Mouse (Mus musculus): Measurements from ENCODE around the gene Lamp2.
"Not testable (repeated sequence)": the region's sequence is repeated elsewhere in the genome, so short reads cannot be mapped to it uniquely, and the experiment has no call there.

Lamp2 gene

DNA sequence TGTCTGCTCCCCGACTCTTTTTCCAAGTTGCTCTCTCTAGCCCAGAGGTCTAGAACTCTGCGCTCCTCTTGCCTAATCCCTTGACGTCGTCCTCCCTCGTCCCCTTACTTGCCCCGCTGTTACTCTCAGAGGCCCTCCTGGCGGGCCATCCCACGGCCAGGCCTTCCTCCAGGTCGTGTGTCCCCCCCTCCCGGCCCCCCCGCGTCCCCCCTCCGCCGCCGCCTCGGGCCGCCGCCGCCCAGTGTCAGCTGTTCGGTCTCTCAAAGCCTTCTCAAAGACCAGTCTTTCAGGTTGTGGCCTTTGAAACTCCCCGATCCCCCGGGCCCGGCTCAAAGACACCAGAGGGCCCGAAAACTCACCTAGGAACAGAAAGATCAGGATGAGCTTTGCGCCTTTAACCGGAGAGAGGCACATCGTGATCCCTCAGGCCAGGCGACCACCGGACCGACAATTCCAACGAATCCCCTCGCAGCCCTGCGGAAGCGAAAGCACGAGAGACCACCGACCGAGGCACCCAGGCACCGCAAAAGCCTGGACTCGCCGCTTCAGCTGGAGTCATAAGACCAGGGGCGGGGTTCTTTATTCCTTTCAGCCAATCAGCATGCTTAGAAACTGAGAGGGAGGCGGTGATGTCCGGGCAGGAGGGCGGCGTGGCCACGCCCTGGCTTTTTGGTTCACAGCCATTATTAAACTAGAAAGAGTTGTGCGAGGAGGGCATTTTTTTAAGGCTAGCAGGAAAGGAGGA, at the start of gene Lamp2:
Lamp2 (minus strand) TSS at position 565 of the 745 bp plus-strand sequence.
- peak; percentile 69 to 81 for DNase-seq

DNA sequence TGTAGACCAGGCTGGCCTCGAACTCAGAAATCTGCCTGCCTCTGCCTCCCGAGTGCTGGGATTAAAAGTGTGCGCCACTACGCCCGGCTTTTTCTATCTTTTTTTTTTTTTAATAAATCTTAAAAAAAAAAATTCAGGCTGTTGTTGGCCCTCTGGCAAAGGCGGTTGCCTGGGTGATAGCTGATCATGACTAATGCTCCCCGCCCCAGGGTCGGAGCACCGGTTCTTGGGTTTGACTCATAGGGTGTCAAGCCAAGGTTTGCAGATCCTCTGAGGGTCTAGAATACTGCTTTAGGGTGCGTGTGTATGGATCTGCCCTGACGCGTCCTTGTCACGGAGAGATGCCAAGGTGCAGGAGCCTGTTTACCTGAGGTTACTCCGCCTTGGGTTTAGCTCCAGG, 48.6 kb upstream of the Lamp2 start:
- DNase-seq, result no peak

GRCm38 (mm10) chrX:38502182-38502581, 45.9 kb upstream of the Lamp2 start:
- DNase-seq, result not testable (repeated sequence)

GRCm38 (mm10) chrX:38485464-38485863, 29.2 kb upstream of the Lamp2 start:
- not testable (repeated sequence) for DNase-seq

DNA sequence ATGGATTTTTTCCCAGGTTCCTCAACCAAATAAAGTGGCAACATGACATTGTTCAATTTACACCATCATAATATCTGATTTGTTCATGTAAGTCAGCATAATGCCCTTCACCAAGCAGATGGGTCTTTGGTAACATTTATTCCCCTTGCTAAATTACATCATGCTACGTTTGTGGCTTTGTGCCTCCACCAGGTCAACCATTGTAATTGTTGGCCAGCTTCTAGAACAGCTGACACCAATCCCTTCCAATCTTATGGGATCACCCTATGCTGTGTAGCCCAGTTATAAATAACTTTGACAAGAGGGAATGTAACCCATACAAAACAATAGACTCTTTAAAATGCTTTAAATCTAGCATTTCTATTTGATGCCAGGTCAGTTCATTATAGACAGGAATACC, 22.3 kb upstream of the Lamp2 start:
- DNase-seq, result no peak

DNA sequence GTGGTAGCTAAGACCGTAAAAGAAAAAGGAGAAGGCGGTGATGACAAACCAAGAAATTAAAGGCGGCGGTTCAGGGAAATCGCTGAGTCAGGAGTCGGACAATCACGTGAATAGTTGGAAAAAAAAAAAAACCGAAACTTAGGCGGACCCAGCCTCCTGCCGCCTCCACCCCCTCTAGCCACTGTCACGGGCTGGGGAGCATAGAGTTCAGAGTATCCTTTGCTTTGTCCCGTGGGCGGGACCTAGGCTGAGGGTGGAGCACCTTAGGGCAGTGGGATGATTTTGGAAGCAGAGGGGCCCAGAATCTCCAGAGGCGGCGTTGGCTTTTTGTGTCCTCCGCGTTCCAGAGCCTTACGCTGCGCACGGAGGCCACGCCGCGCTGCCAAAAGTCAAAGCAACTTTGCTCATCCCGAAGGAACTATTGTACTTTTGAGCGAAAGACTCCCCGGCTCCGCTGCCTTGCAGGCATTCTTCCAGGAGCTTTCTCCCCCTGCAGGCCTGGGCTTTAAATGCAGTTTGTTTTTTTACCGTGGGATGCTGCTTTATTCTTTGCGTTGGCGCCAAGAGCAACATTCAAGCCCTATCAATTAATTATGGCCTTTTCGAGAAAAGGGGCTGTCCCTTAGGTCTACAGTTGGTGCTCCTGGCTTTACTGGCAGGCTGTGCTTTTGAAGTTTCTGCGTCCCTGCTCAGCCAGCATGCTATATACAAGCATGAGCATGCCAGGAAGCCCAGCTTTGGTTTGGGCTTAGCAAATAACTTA, 17.5 kb upstream of the Lamp2 start:
- DNase-seq, result peak; percentile 63 to 66

- DNase-seq, result no peak
Measured at GRCm38 (mm10) chrX:38473164-38473536, 16.9 kb upstream of the Lamp2 start.

GRCm38 (mm10) chrX:38466236-38466635, 10.0 kb upstream of the Lamp2 start:
- no peak for DNase-seq

- DNase-seq, result no peak
Measured at GRCm38 (mm10) chrX:38463160-38463559, 6.9 kb upstream of the Lamp2 start.

DNA sequence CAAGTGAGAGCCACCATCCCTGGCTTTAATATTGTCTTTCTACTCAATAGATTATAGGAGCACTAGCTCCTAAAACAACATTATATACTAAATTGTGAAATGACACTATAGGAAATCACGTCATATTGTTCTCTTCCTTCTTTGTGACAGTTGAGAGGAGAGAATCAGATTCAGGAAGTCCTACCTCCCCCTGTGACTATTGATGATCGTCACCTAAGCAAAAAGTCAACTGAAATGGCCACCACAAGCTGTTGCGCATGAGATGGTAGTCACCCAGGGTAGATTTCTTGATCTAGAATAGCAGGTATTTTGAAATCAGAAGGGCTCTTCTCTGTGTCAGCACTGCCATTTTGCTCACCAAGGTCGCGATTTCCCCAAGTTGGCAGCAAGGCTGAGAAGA, 5.8 kb upstream of the Lamp2 start:
- no peak for DNase-seq

DNA sequence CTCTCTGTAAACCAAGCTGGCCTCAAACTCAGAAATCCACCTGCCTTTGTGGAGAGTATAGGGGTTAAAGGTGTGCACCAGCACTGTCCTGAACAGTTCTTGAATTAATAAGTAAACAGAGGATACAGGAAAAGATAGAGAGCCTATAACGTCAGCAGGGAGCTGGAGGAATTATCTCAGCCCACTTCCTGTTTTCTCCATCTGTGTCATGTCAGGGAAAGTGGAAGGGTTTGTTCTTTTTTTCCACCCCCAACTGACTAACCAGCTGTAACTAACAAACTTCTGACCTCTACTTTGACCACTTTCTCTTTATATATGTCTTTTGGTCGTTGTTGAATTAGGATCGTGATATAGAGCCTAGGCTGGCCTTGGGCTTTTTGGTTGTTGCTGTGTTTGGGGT, 4.6 kb upstream of the Lamp2 start:
- DNase-seq, result no peak

DNA sequence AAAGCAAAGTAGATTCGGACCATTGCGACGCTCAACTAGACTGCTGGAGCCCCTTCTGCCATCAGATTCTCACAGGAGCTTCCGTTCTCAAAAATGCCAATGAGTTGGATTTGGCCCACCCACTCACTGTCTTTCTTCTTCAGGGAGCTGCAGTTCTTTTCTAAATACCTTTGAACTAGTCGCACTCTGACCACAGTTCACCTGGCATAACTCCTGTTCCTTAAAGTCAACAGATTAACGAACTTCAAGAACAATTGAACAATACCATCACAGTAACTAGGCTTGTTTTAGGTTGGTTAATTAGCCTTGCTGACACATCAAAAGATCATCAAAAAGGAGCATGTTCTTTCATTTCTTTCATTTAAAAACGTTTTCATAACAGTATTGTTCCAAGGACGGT, 2.8 kb upstream of the Lamp2 start:
- DNase-seq, result no peak

- no peak for DNase-seq
Measured at GRCm38 (mm10) chrX:38456635-38457006, 367 bp upstream of the Lamp2 start.

GRCm38 (mm10) chrX:38455474-38455873, 780 bp downstream of the Lamp2 start:
- DNase-seq, result no peak

GRCm38 (mm10) chrX:38454900-38455299, 1.4 kb downstream of the Lamp2 start:
- DNase-seq, result no peak

DNA sequence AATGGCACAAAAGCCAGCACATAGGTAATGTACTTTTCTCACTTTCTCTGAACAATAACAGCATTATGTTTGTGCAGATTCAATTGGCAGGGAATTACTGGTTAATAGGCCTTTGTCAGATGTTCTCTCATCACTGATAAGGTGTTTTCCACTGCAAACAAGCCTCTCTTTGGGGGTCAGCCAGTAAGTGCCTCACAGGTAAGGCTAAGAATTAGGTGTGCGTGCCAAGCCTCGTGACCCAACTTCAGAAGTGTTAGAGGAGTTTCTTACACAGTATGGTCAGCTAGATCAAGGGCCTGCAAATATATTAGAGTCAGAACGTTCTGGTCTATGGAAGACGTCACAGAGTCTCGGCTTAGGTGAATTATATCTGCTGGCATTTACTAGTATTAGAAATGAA, 2.3 kb downstream of the Lamp2 start:
- no peak for DNase-seq

DNA sequence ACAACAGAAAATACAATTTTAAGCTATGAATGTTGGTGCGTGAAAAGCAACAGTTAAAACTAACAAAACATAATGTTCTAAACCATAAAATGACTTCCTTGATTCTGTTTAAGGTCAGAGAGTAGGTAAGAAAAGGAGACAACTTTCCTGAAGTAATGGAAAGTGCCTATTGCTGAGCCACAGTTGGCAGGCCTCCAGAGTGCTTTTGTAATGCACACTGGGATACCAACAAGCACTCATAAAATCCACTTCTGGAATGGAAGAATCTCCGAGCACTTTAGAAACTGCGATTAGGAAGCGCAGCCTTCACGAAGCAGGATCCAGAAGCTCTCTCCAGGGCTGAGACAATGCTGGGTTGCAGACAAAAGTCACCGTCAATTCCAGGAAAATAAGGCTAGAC, 5.8 kb downstream of the Lamp2 start:
- DNase-seq, result no peak

GRCm38 (mm10) chrX:38445705-38446104, 10.5 kb downstream of the Lamp2 start:
- no peak for DNase-seq

DNA sequence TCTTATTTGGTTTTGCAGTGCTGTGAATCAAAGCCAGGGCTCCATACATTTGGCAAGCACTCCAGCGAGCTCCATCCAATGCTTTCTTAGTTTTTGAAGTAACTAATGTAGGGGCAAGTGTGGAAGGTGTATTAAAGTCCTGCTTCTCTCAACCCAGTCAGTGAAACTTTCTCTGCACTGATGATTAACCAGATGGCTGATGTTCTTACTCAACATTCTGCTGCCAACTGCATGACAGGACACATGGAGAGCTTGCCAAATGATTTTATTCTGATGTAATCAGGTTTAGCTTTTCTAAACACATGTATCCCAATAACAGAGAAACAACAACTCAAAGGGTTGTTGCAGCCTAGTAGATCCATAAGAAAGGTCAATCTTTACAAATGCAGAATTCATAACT, 13.8 kb downstream of the Lamp2 start:
- DNase-seq, result no peak

GRCm38 (mm10) chrX:38439629-38440028, 16.6 kb downstream of the Lamp2 start:
- no peak for DNase-seq

DNA sequence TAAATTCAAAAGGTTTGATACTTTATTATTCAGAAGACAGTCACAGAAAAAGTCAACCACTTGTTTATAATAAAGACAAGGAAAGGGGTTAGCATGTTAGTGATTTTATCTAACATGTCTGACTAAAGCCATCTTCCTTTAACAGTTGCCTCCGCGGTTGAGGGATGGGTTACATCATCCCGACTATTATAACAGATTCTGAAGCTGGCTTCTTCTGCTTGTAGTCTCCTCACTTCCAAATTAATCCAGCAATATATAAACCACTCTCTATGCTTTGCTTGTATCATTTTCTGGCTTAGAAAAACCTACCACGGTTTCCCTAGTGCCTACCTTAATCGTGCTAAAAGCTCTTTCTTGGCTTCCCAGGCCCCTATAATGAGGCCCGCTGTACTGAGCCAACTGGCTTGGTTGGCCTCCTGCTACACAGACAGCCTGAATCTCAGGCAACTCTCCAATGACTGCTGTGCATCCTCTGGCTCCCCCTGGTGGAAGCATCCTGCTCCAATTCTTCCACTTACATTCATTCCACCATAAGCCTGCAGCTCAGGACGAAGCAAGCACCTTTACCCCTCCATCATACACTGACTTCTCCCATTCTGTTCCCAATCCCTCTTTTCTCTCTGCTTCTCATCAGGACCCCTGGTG, 18.0 kb downstream of the Lamp2 start:
- peak; percentile 84 to 86 for DNase-seq

DNA sequence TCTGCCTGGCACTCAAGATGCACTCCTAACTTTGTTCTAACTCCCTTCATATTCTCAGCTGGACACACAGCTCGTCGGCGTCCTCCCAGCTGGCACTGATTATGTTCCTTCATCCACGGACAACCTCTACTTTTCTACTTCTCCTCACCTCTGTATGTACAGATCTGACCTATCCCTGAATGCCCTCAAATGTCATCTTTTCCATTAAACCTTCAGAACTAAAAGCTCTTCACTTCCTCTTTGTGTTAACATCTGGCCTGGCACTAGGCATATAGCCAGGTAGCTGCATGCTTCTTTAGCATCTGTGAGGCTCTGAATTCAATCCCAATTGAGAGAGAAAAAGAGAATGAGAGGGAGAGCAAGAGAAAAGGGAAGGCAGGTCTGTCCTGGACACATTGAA, 26.8 kb downstream of the Lamp2 start:
- no peak for DNase-seq

DNA sequence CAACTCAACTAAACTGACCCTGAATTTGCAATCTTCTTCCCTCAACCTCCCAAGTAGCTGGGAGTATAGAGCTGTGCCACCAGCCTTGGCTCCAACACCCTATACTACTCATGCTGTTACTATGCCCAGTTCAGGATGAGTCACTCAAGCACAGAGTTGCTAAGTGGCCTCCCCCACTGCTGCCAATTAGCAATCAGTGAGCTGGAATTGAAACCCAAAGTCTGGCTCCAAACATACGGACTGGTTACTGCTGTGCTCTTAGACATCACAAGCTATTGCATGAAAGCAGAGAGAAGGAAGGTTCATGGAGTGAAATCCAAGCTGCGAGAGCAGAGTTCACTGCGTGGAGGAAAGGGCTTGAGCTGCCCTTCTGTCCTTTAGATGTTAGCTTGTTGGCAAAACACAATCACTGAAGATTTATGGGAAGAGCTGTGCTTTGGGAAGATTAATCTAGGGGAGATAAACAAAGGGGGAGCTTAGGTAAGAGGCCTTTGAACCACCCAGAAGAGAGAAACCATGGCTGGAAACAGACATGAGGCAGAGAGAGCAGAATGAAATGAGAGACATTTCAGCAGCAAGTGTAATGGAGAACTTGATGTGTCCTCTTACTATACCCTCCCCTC, 27.3 kb downstream of the Lamp2 start:
- DNase-seq, result peak in 1 of 2 experiments; percentile 6

DNA sequence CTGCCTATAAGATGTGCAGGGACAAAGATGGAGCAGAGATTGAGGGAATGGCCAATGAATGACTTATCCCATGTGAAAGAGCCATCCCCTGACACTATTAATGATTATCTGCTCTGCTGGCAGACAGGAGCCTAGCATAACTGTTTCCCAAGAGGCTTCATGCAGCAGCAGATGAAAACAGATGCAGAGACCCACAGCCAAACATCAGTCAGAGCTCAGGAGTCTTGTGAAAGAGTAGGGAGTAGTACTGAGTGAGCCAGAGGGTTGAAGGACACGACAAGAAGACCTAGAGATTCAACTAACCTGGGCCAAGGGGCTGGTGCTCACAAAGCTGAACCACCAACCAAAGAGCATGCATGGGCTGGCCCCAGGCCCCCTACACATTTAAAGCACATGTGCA, 30.2 kb downstream of the Lamp2 start:
- no peak for DNase-seq
